Mouse (Mus musculus): ENCODE measurements around the gene Slc25a5. TPM values are rescaled to one million over a fixed set of nuclear protein-coding genes. Genes with fewer than 3 reads are reported as not detected.

Slc25a5 gene
- 699 TPM for polyA plus RNA-seq (2017; shearing (Covaris generic))

DNA sequence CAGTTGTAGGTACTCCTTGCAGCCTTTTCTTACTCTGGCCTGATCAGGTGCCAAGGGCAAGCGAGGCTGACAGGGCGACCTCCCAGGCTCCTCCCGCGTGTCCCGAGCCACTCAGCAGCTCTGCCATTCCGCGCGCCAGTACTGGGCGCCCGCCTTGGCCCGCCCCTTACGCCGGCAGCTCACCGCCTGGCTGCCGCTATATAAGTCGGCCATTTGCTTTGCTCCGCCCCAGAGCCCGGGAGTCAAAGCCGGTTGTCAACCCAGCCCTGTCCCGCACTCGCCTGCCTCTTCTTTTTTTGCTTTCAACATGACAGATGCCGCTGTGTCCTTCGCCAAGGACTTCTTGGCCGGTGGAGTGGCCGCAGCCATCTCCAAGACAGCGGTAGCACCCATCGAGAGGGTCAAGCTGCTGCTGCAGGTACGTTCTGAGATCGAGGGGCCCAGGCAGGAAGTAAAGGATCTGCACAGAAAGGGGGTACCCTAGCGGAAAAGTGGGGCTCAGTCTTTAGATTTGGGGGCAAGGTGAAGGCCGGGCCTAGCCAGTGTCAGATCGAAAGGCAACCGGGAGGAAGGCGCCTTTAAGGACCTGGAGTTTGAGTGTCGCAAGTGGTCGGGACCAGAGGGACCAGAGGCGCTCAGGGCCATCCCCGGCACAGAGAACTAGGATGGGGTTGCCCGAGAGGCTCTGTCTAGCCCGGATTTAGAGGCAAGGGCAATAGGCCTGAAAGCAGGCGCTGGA is at the start of gene Slc25a5:
Gene Slc25a5, plus strand, starts transcription at position 228 of the 739 bp plus-strand sequence.

Other genes with a start within 250 kb of the Slc25a5 start
- 88.6 TPM for gene Pgrmc1, start 197.4 kb upstream of the Slc25a5 start, polyA plus RNA-seq (2017; shearing (Covaris generic))
- gene Akap17b, start 150.3 kb upstream of the Slc25a5 start, polyA plus RNA-seq (2017; shearing (Covaris generic)) = 0.96 TPM
- gene Slc25a43, start 52.0 kb upstream of the Slc25a5 start, polyA plus RNA-seq (2017; shearing (Covaris generic)) = 0.35 TPM
- 119 TPM for gene Ube2a, start 78.2 kb downstream of the Slc25a5 start, polyA plus RNA-seq (2017; shearing (Covaris generic))
- 33.2 TPM for gene C330007P06Rik, start 78.5 kb downstream of the Slc25a5 start, polyA plus RNA-seq (2017; shearing (Covaris generic))
- 2.3 TPM for gene Nkrf, start 107.2 kb downstream of the Slc25a5 start, polyA plus RNA-seq (2017; shearing (Covaris generic))
- 154 TPM for gene Sept6, start 196.1 kb downstream of the Slc25a5 start, polyA plus RNA-seq (2017; shearing (Covaris generic))

Measured in inflammation-experienced regulatory T-cells, adult 16 weeks (primary cell).